Mouse (Mus musculus): ENCODE data around the gene Etl4.

- TF ChIP-seq CTCF (IDR thresholded peaks at IDR 0.05) (no peak), EP300 (IDR thresholded peaks at IDR 0.05) (no peak)
Observed at GRCm38 (mm10) chr2:20830882-20831281, 921.3 kb downstream of the Etl4 start.

Data from lung, postnatal 0 days (tissue).